Mouse (Mus musculus) Patski (cell line): ENCODE data around the gene Cfdp1. TPM values are rescaled to one million over a fixed set of nuclear protein-coding genes. Genes with fewer than 3 reads are reported as not detected.

Experiments
- ATAC-seq: fragments of 100-300 bp; one replicate; pipeline ENCODE4 v1.8.0; 2021
- CTCF ChIA-PET: fragments of 350-600 bp; sonication (Branson Sonifier 250); formaldehyde crosslinking; loops from one replicate; lab custom pipeline; 2022; ENCODE audit warnings: inconsistent platforms; lab: Charles Lee
- POLR2A ChIA-PET: fragments of 350-600 bp; sonication (Branson Sonifier 250); formaldehyde crosslinking; loops from one replicate; lab custom pipeline; 2022; ENCODE audit warnings: antibody characterized with exemption, inconsistent platforms; lab: Charles Lee
- DNase-seq: peaks from one replicate; pipeline ENCODE4 v3.0.0-alpha.2; 2011; ENCODE audit warnings: low read depth, low spot score
- H3K27me3 ChIP-seq: fragments of 371-371 bp; one replicate; pipeline ENCODE4 v1.5.1; 2021
- CTCF ChIP-seq: fragments of 100-300 bp; IDR thresholded peaks from one replicate; pipeline ENCODE4 v1.5.1; 2021
- in situ Hi-C: fragments of 300-500 bp; cut with MboI; formaldehyde crosslinking; loops from 3 replicates; pipeline ENCODE4 v1.11.1; 2018; ENCODE audit warnings: low pct_unique_long_range_greater_than_20kb, mixed read lengths
- polyA plus RNA-seq: library from polyadenylated mRNA; unstranded; gene quantifications from one replicate; pipeline ENCODE4 v1.2.3, GENCODE M21; 2021

Gene Cfdp1
- polyA plus RNA-seq, 1 experiment from 2014 or later = 179 TPM

DNA sequence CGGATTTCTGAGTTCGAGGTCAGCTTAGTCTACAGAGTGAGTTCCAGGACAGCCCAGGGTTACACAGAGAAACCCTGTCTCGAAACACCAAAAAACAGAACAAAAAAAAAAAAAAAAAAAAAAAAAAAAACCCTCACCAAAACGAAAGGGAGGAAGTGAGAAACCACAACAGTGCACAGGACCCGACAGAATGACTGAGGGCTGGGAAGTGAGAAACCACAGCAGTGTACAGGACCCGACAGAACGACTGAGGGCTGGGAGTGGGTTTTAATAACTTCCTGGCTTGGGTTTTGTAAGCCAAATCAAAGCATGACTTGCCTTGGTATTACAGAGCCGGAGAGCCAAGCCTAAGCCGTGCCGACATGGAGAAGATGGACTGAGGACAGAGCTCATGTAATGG is 32.9 kb downstream of the Cfdp1 start:
- ATAC-seq (no peak), DNase-seq (no peak)
- no peak for TF ChIP-seq CTCF
- in situ Hi-C loops = no loop called here
- POLR2A ChIA-PET = no interaction called here
- no peaks in the 10 kb centered on the region for H3K27me3 ChIP-seq
- CTCF ChIA-PET = no interaction called here

- ATAC-seq = no peak
- H3K27me3 ChIP-seq = no peaks in the 10 kb centered on the region
- in situ Hi-C loops = no loop called here
- DNase-seq = no peak
- TF ChIP-seq CTCF = no peak
- ChIA-PET CTCF (no interaction called here), POLR2A (no interaction called here)
Measured at GRCm38 (mm10) chr8:111820691-111821090, 33.4 kb downstream of the Cfdp1 start.

GRCm38 (mm10) chr8:111820018-111820417 is 34.1 kb downstream of the Cfdp1 start:
- ChIA-PET CTCF (no interaction called here), POLR2A (interaction anchor here (1.8 kb wide), 1 partner anchor 34 kb away, joined by 3 read pairs; no protein-coding TSS in a partner anchor)
- in situ Hi-C loops = no loop called here
- H3K27me3 ChIP-seq = no peaks in the 10 kb centered on the region
- DNase-seq = no peak
- no peak for ATAC-seq
- no peak for TF ChIP-seq CTCF

DNA sequence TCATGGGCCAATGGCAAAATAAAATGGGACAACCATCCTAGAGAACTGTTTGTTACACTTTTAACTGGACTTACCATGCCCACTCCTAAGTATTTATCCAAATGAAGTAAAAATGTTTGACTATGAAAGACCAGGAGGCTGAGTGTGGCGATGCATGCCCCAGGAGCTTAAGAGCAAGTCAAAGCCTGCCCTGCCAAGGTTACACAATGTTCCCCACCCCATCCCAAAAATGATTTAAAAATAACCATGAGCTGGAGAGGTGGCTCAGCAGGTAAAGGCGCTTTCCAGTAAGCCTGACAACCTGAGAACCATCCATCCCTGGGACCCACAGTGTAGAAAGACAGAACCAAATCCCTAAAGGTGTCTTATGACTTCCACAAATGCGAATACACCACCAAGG is 35.5 kb downstream of the Cfdp1 start:
- in situ Hi-C loops = no loop called here
- no peak for DNase-seq
- ChIA-PET POLR2A (interaction anchor here (1.8 kb wide), 1 partner anchor 32 kb away, joined by 3 read pairs; no protein-coding TSS in a partner anchor), CTCF (interaction anchor here (1.2 kb wide), 1 partner anchor 14 kb away, joined by 3 read pairs; no protein-coding TSS in a partner anchor)
- TF ChIP-seq CTCF = no peak
- no peaks in the 10 kb centered on the region for H3K27me3 ChIP-seq
- no peak for ATAC-seq

DNA sequence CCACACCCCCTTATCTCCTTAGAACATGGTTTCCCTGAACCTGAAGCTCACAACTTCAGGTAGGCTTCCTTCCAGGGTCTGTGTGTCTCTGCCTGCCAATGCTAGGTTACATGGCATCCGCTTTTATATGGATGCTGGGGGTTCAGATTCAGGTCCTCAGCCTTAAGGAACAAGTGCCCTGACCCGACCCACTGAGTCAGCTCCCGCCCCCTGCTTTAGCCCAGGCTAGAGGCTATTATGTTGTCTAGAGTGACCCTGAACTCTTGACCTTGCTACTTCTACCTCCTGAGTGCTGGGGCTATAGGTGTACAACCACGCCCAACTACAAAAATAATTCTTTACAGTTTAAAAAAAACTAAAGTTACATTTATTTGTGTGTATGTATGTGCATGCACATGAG is 39.0 kb downstream of the Cfdp1 start:
- TF ChIP-seq CTCF = no peak
- DNase-seq = no peak
- H3K27me3 ChIP-seq = no peaks in the 10 kb centered on the region
- CTCF ChIA-PET = interaction anchor here (0.9 kb wide), 1 partner anchor 12 kb away, joined by 4 read pairs; no protein-coding TSS in a partner anchor
- POLR2A ChIA-PET = interaction anchor here (0.7 kb wide), 1 partner anchor 65 kb away, joined by 4 read pairs; no protein-coding TSS in a partner anchor
- in situ Hi-C loops = no loop called here
- no peak for ATAC-seq

DNA sequence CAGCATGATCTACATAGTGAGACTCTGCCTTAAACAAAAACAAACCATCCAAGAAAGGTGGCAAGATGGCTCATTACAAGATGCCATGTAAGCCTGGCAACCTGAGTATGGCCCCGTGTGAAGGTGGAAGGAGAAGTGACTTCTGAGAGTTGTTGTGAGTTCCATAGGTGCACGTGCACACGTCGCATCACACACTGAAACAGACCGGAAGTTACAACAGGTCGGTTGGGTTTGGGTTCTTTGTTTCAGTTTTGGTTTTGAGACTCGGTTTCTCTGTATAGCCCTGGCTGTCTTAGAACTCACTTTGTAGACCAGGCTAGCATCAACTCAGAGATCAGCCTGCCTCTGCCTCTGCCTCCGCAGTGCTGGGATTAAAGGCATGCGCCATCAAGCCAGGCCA is 40.3 kb downstream of the Cfdp1 start:
- CTCF ChIA-PET = interaction anchor here (0.9 to 1.4 kb wide), 2 partner anchors 10 to 11 kb away, joined by 3 to 4 read pairs; no protein-coding TSS in a partner anchor
- in situ Hi-C loops = no loop called here
- no peaks in the 10 kb centered on the region for H3K27me3 ChIP-seq
- no peak for TF ChIP-seq CTCF
- no peak for DNase-seq
- POLR2A ChIA-PET = no interaction called here
- ATAC-seq = no peak

DNA sequence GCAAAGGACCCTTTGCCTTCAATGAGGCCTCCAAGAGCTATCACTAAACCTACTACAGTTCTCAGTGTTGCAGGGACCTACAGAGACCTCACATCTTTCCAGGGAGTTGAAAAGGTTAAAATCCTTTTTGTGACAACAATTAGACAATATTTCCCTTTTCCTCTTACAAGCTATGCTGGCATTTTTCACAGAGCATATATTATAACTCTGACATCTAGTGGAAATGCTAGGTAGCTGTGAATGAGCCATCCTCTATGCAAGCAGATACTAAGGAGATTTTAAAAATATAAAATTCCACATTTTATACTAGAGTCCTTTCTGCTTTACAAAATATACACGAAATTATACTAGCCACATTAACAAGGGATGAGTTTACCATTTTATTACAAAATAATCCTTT is 41.3 kb downstream of the Cfdp1 start:
- DNase-seq (no peak), ATAC-seq (no peak)
- ChIA-PET CTCF (interaction anchor here (1.0 to 1.6 kb wide), 4 partner anchors 12 to 31 kb away, joined by 3 to 4 read pairs (median 4); no protein-coding TSS in a partner anchor), POLR2A (interaction anchor here (0.8 to 1.6 kb wide), 2 partner anchors 74 to 78 kb away, joined by 3 read pairs; no protein-coding TSS in a partner anchor)
- TF ChIP-seq CTCF = peak; percentile 36
- in situ Hi-C loops = no loop called here
- H3K27me3 ChIP-seq = no peaks in the 10 kb centered on the region

DNA sequence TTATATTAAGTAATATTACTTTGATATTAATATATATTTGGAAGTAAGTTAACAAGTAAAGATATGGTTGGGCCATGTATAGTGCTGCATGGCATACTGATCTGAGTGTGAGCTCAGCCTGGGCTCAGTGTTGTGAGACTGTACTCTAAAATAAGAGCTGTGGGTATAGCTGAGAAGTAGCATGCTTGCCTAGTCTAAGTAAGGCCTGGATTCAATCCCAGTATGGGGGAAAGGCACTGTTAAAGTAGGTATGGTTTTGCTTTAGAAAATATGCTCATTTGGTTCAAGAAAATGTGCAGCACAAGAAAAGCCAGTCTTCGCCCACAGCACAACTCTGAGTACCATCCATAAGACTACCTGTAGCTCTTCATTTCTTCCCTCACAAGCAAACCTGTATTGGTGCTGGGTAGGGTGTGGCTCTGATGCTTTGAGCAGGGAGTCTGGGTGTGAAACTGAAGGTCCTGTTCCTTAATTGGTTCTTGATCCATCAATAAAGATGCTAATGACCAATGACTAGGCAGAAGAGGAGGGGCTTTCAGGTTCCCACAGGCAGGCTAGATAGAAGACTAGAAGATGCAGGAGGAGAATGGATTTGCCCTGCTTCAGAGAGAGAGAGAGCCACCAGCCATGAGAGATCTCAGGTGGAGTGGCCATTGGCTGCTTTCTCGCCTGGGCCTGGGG is 43.3 kb downstream of the Cfdp1 start:
- TF ChIP-seq CTCF = no peak
- H3K27me3 ChIP-seq = no peaks in the 10 kb centered on the region
- ATAC-seq = no peak
- ChIA-PET CTCF (interaction anchor here (1.2 to 2.0 kb wide), 2 partner anchors 15 to 37 kb away, joined by 3 to 6 read pairs; no protein-coding TSS in a partner anchor), POLR2A (no interaction called here)
- DNase-seq = no peak
- in situ Hi-C loops = no loop called here

DNA sequence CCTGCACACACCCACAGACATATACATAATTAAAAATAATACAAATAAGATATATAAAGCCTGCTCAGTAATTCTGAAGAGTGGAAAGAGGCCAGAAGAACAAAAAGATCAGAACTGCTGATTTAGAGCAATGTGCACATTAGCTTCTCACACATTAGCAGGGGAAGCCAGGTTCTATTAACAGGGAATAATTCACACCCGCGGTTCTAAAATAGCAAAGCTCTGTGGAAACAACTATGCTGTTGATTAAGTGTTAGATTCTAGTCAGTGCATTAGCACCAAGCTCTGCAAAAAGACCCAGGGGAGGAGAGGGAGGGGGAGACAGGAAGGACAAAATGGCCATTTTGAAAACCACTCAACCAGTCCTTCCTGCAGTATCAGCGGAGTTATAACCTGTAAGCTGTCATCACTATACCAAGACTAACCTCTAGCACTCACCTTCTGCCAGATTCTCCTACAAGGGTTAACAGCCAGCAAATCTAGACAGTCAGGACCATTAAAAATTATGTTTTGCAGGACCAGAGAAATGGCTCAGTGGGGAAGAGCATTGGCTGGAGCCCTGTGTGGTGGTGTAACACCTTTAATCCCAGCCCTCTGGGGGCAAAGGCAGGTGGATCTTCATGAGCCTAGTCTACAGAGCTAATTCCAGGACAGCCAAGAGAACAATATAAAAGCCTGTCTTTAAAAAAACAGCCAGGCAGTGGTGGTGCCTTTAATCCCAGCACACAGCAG is 45.0 kb downstream of the Cfdp1 start:
- no peak for ATAC-seq
- no peaks in the 10 kb centered on the region for H3K27me3 ChIP-seq
- no peak for DNase-seq
- ChIA-PET CTCF (no interaction called here), POLR2A (interaction anchor here (0.7 kb wide), 1 partner anchor 30 kb away, joined by 4 read pairs; no protein-coding TSS in a partner anchor)
- TF ChIP-seq CTCF = no peak
- in situ Hi-C loops = no loop called here

GRCm38 (mm10) chr8:111808006-111808405 is 46.1 kb downstream of the Cfdp1 start:
- POLR2A ChIA-PET = interaction anchor here (0.7 kb wide), 1 partner anchor 143 kb away, joined by 4 read pairs; no protein-coding TSS in a partner anchor
- in situ Hi-C loops = no loop called here
- no peaks in the 10 kb centered on the region for H3K27me3 ChIP-seq
- no peak for ATAC-seq
- no peak for TF ChIP-seq CTCF
- CTCF ChIA-PET = no interaction called here
- no peak for DNase-seq

- in situ Hi-C loops = no loop called here
- no peak for ATAC-seq
- CTCF ChIA-PET = interaction anchor here (1.4 kb wide), 1 partner anchor 11 kb away, joined by 4 read pairs; no protein-coding TSS in a partner anchor
- TF ChIP-seq CTCF = no peak
- no peak for DNase-seq
- H3K27me3 ChIP-seq = no peaks in the 10 kb centered on the region
- POLR2A ChIA-PET = no interaction called here
Measured at GRCm38 (mm10) chr8:111803362-111803761, 50.7 kb downstream of the Cfdp1 start.
